Mouse (Mus musculus) lung, postnatal 0 days (tissue): ENCODE measurements around the gene Slc6a12.

Experiments used
- CTCF ChIP-seq: IDR thresholded peaks from 2 replicates; pipeline ENCODE4 v1.5.1; 2016; ENCODE audit warnings: antibody characterized with exemption, mild to moderate bottlenecking
- EP300 ChIP-seq: IDR thresholded peaks from 2 replicates; pipeline ENCODE4 v1.6.1; 2016; ENCODE audit warnings: antibody characterized with exemption, mild to moderate bottlenecking, control low read depth

GRCm38 (mm10) chr6:121378256-121378655 lies 35.4 kb downstream of the Slc6a12 start:
- TF ChIP-seq EP300 (no peak), CTCF (no peak)
